Mouse (Mus musculus) retina, postnatal 7 days (tissue): Measurements from ENCODE around the gene Hdac9.
"Not testable (repeated sequence)": the region's sequence is repeated elsewhere in the genome, so short reads cannot be mapped to it uniquely, and the experiment has no call there.

Source experiments
- DNase-seq: peaks from one replicate; pipeline ENCODE4 v3.0.0-alpha.2; 2012; ENCODE audit warnings: low read depth, low spot score

Gene Hdac9

DNA sequence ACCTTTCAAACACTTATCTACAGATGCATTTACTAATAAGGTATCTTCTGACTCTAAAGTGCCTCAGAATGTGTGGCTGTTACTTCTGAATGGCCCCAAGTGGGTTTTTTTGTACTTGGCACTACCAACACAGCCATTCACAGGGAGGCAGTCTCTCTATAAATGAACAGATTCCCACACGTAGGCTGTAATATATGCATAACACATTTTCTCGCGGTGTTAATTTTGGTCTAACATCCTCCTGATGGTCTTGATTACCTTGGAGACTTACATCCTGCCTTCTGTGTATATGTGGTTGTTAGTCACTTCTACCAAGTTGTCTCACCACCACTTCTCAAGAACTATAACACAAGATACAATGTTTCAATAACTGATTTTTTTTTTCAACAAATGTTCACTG, 419.2 kb downstream of the Hdac9 start:
- no peak for DNase-seq

DNA sequence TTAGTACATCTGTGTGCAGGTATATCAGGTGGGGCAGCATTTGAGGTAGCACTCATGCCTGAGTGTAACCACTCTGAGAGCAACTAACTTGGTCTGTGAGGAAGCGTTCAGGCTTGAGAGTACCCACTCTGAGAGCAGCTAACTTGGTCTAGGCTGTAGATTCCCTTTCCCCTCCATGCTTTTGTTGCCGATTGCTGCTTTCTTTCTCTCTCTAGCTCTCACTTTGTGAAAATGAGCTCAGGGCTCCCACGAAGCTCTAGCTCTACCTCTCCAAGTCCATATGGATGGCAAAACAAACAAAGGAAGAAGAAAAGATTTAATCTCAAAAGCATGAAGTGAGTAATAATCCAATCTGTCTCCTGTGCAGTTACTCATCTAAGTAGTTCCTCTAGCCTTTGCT, 421.0 kb downstream of the Hdac9 start:
- no peak for DNase-seq

DNA sequence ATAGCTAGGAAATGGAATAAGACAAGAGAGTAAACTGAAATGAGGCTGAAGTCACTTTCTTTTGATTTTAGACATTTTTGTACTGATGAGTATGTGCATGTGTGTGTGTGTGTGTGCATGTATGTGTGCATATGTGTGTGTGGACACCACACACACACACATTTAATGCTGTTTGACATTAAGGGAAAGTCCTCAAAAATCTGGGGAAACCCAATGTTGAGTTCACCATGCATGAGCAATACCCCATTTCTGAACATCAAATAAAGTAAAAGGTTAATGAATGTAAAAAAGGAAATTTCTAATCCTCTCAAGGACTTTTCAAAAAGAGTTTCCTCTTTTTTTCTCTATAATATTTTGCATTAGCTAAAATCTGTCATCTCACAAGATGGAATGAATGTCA, 427.3 kb downstream of the Hdac9 start:
- DNase-seq, result no peak

DNA sequence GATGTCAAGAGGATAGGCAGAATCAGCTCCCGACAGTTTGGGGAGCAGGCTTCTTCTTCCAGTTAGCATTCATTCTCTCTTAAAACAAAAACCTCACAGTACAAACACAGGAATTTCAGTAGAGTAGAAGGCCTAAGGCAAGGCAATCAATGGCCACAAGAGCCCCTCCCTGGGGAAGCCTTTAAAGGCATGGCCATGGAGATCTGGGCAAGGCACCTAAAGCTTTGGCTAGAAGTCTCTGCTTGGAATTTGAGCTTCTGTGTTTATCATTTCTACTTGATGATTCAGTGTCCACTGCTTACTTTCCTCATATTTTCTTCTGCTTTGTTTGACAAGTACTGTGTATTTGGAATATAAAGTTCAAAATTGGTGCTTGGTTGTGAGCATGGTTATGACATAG, 429.2 kb downstream of the Hdac9 start:
- DNase-seq, result no peak

DNA sequence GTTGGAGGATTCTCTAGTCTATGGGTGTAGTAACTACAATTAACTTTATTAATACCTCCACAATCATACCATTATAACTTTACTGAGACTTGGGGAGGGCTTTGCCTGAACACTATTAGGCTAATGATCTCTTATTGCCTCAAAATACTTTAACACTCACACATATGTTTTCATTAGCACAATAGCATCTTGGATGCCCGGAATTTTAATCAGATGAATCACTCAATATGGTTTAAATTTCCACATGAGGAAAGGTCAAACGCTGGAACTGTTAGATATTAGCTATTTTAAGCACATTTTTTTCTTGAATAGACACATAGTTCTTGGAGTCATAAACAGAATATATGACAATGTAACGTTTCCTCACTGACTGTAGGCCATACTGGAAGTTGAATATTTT, 429.9 kb downstream of the Hdac9 start:
- DNase-seq, result no peak

DNA sequence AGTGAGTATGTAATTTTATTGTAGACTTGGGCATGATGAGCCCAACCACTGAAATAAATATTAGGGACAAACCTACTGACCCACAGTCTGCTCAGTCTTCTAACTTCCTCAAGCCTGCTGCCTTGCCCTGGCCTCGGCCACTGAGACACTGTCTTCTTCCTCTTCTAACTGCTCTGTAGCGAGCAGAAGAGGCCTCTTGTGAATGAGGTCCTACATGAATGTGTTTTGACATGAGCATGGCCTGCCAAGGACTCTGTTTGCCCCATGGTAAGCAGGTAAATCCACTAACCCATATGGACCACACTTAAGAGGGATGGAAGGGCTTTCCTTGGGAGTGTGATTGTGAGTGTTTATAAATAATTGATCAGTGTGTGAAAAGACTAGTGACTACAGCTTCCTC, 430.9 kb downstream of the Hdac9 start:
- DNase-seq, result no peak

DNA sequence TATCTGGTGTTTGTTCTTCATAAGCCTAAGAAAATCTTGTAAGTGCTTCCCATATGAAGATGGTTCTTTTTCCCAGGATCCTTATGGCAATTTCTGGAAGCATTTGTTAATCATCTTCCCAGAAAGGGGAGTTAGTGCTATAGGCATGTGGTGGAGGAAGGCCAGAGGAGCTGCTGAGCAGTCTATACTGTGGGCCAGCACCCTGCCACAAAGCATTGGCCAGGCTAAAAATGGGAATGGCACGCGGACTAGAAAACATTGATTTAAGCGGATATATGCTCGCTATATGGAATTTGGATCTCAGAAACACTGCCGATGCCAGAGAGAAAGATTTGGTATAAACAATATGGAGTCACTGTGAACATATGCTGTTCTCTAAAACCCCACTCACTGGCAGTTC, 435.2 kb downstream of the Hdac9 start:
- DNase-seq, result no peak

DNA sequence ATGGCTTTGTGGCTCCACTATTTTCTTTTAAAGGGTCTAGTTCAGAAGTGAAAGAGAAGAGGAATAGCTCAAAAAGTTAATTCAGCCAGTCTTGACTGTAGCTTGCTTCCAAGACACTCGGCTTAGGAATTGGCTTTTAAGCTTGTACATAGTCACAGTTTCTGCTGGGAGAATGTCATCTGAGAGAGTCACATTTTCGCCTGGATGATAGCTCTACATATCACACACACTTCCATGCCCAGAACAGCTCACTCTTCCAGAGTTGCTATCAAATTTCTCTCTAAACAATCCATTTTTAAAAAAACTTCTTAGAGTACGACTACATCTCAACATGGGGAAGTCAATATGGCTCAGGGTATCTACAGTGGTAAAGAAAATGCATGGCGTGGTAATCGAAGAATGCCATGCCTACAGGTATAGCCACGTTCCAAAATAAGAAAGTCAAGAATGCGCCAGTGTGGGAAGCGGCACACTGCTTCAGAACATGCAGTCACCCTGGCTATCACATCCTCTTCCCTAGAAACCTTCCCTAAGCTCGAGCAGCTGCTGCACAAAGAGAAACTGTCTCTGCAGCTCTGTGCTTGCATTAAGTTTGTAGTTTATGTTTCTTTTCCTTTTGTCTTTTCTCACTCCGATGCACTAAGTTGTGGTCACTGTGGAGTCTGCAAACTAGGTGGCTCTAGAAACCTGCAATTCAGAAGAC, 443.8 kb downstream of the Hdac9 start:
- no peak for DNase-seq

DNA sequence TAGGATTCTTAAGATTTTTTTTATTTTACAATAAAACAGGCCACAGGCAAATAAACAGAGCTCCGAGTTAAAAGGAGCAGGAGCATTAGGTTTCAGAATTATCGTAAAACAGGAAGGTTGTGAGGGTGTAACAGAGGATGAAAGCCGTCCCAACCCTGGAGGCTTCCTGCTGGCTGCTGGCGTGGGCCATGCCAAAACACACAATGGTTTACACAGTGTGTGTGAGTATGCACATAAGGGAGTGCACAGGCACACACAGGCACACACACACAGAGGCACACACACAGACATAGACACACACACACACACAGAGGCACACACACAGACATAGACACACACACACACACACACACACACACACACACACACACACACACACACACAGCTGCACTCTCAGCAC, 444.4 kb downstream of the Hdac9 start:
- DNase-seq, result no peak

DNA sequence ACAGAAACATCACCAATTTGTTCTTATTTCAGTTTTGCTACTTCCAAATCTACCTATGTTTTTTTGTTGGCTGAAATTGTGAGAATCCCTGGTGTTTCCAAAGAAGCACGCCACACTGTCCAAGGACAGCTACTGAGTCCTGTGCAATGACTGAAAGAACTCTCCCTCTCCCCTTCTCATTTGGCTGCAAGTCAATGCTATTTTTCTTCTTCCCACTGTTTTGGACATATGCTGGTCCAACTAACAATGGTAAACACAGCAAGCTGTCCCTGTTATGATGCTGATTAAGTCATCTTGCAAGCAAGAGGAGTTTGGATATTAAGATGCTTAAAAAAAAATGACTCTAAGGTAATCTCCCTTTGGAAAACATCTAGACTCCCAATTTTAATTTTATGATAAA, 455.2 kb downstream of the Hdac9 start:
- no peak for DNase-seq

DNA sequence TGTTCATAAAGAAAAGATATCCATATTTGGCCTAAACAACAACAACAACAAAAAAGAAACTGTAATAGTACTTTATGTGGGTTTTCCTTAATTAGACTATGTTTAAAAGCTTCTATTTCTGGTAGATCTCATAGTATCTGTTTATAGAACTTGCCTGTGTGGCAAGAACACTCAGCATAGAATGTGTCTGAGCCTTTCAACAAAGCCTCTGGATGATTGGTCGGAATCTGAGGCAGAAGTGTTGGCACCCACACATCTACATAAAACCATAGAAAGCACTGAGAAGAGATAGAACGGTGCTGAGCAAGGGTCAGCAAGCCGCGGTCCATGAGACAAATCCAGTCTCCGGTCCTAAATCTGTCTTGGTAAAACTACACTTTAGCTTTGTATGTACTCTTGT, 464.3 kb downstream of the Hdac9 start:
- no peak for DNase-seq

DNA sequence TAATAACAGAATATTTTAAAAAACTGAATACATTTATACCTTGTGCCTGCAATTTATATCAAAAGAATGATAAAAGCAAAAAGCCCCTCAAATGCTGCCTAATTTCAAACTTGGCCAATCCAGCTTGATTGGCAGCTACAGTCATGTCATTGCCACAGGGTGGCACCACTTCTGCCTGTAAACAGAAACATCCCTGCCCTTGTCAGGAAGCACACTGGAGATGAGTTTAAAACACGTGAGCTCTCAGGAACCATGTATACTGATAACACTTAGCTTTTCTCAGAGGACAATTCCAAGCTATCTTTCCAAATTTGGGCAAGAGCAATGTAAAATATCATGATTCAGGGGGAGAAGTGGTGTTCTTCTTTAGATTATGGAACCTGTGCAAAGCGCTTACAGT, 465.7 kb downstream of the Hdac9 start:
- peak; percentile 8 for DNase-seq

DNA sequence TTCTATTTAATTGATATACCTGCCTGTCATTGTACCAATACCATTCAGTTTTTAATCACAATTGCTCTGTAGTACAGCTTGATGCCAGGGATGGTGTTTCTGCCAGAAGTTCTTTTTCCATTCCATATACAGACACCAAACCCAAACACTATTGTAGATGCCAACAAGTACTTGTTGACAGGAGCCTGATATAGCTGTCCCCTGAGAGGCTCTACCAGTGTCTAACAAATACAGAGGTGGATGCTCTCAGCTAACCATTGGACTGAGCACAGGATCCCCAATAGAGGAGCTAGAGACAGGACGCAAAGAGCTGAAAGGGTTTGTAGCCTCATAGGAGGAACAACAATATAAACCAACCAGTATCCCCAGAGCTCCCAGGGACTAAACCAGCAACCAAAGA, 472.2 kb downstream of the Hdac9 start:
- DNase-seq, result not testable (repeated sequence)

DNA sequence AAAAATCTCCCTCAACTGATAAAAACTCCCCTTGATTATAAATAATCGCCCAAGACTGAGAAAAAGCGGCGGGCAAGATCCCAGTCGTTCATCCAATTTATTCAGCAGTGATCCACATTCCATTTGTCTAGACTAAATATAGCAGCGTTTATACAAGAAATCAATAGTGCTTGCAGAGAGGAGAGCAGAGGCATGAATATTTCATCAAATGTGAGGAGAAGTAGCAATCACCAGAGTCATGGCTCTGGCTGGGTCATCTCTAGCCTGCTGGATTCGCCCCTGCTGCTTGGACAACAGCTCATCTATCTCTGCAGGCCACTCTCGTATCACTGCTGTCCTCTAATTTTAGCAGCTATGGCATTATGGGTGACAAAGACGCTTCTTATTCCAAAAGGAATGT, 476.0 kb downstream of the Hdac9 start:
- DNase-seq, result no peak

DNA sequence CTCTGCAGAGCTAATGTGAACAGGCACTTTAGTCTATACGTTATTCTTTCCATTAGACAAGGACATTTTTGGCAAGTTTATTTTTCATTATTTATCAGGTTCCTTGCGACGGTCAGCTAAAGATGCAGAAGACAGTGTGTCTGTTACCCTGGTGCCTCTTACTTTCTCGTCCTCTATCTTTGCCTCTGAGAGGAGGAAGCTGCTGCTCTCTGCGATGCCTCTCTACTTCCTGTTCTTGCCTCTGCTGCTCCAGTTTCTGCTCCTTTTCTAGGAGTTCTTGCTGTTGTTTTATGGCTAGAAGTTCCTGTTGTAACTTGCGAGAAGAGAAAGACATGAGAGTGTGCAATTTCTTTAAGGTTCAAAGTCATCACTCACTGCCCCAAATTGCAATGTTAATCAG, 484.0 kb downstream of the Hdac9 start:
- no peak for DNase-seq

DNA sequence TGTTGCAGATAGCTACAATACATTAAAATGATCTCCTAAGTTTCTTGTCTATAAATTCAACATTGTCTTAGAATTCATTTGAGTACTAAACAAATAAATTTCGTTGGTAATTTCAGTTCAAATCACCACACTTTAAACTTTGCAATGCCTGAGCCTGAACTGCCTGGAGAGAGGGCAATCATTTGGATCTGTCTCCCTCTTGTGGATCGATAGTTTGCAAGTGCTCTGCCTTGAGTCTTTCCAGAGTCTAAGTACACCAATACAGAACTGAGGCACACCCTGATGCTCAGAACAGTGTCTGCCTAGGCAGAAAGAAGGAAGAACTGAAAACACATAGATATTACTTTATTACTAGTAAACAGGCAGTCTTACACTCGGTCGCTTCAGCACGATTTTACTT, 484.4 kb downstream of the Hdac9 start:
- DNase-seq, result no peak

DNA sequence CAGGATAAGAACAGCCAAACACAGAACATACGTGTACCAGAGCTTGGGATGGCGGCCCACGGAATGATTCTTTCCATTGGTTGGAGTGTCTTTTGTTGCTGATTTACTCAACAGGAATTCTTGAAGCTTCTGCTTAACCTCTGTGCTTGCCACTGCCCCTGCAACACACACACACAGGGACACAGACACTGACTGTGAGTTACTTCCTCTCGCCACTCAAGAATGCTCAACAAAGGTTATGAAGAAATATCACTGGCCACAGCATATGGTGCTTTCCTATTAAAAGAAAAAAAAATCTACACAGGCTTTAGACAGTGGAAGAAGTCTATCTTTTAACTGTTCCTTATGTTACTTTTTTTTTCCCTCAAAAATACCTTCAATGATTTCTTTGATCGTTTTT, 485.1 kb downstream of the Hdac9 start:
- DNase-seq, result no peak

DNA sequence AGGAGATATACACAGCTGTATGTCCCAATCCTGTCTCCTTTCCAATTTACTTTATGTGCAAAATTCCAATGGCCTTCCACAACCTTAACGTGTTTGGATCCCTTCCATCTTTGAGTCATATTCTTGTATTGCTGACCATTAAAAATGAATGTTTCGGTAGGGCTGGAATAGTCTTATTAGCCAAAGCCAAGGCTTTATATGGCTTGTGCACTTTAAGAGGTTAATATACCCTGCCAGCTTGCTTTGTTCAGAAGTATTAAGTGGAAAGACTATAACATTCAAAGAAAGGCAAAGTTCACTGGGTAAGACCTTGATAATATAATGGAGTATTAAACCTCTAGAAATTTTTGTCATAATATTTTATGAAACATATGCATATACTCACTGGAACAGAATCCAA, 491.4 kb downstream of the Hdac9 start:
- DNase-seq, result no peak

DNA sequence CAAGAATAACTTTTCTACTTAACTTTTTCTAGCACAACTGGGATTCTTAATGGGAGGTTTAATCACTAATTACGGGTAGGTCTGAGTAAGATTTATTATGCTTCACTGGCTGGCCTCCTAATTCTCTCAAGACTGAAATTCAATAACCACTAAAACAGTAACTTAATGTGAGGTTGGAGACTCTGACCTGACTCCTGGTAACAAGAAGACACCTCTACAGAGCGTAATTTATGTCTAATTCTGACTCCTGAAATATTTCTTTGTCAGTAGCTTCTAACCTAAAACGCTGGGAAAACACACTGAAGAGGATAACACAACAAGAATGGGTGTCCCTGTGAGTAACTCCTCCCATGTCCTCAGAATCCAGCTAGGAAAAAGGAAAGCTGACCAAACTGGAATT, 508.8 kb downstream of the Hdac9 start:
- DNase-seq, result no peak

DNA sequence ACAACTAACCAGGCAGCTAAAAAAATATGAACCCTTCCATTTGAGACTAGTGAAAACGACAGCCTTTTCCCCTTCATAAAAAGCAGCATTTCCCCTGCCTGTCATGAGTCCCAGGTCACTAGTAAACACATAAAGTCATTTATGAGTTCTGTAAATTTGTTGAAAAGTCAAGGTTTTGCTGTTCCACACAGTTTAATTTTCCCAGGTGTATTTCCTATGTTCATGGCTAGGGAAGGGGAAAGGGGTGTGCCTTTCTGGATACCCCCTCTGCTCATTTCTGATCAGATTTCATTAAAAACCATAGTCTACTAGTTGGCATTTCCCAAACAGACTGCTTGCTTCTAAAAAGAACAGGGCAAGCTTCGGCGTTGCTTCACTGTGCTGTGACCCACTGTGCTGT, 509.8 kb downstream of the Hdac9 start:
- no peak for DNase-seq

DNA sequence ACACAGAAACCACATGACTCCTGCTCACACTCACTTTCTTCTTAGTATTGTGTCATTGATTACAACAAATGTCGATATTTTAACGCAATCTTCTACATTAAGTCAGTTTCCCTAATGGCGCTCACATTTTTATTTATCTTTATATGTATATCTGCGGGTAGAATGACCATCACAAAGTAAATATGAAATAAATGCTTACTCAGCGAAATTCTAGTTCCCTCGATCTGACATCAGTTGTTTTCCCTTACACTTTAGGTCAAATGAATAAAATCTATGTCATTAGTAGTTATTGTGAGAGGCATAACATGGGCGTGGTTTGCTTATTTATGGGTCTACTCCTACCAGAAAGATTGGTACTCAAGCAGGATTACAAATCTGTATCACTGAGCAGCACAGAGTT, 514.8 kb downstream of the Hdac9 start:
- no peak for DNase-seq

DNA sequence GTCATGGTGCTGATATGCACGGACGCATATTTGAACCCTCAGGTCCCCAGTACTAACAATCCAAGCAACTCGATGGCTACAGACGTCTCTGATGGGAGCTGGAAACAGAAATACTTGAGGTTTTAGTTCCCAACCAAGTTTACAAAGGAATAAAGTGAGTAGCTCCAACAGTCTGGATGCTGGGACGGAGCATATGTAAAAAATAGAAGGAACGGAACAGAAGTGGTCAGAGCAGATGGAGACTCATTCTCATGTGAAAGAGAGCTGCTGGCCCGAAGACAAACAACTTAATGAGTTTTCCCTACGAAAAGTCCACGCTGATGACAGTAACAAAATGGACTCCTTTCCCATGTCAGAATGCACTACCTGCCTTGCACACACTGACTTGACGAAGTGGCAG, 518.3 kb downstream of the Hdac9 start:
- no peak for DNase-seq

DNA sequence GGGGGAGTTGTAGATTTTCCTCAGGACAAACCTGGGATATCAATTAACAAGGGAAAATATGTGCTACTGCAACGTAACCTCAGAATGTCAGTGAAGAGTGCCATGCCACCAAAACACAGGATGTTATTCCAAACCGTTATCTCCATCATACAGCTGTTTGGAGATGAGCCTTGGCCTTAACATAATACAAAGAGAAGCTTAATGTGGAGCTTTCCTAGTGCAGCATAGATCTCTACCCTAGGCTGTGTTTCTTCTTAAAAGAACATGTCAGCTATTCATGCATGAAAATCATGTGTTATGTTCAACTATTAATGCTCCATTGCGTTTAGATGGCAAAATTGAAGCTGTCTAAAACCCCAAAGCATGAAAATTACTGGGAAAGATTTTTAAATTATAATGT, 522.6 kb downstream of the Hdac9 start:
- no peak for DNase-seq

DNA sequence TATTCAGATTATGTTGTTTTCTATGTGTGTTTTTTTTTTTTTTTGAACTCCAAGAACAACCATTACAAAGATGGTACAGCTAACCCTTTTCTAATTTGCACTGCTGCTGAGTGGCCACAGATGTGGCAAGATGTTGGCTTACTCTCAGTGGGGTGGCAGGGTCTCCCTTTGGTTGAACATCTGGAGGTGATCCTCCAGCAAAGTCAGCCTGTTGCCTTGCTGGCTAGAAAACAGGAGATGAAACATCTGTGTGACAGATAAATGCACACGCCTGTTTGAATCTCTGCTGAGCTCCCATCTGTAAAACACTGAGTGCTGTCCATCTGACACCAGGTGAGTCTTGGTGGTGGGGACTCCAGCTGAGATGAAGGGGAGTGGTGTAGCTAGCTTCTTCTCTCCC, 537.2 kb downstream of the Hdac9 start:
- DNase-seq, result no peak
